Mouse (Mus musculus) small intestine, adult 2 months (tissue): Measurements from ENCODE around the gene Alkbh3.

Source experiments
- CTCF ChIP-seq: fragments of 200-500 bp; IDR thresholded peaks from 2 replicates; pipeline ENCODE4 v1.5.1; 2012; ENCODE audit warnings: low read depth, mild to moderate bottlenecking, control low read depth, inconsistent platforms, low read length, moderate library complexity, mixed read lengths; ENCODE audit not compliant: insufficient replicate concordance, insufficient read length; ENCODE audit errors: extremely low read depth
- POLR2A ChIP-seq: fragments of 200-500 bp; IDR thresholded peaks from 2 replicates; pipeline ENCODE4 v1.6.1; 2012; ENCODE audit warnings: low read depth, mild to moderate bottlenecking, control low read depth, inconsistent platforms, low read length, moderate library complexity

GRCm38 (mm10) chr2:93992810-93993209 is 17.8 kb downstream of the Alkbh3 start:
- no peak for TF ChIP-seq CTCF
- no peak for TF ChIP-seq POLR2A
